Mouse (Mus musculus): ENCODE measurements around the gene Fjx1. TPM values are rescaled to one million over a fixed set of nuclear protein-coding genes. Genes with fewer than 3 reads are reported as not detected.

Gene Fjx1
- polyA plus RNA-seq (2015; fragmentation: Nextera tagmentation; extraction: Ambion mirVana) = 5.8 and 7.5 TPM in 2 replicates

DNA sequence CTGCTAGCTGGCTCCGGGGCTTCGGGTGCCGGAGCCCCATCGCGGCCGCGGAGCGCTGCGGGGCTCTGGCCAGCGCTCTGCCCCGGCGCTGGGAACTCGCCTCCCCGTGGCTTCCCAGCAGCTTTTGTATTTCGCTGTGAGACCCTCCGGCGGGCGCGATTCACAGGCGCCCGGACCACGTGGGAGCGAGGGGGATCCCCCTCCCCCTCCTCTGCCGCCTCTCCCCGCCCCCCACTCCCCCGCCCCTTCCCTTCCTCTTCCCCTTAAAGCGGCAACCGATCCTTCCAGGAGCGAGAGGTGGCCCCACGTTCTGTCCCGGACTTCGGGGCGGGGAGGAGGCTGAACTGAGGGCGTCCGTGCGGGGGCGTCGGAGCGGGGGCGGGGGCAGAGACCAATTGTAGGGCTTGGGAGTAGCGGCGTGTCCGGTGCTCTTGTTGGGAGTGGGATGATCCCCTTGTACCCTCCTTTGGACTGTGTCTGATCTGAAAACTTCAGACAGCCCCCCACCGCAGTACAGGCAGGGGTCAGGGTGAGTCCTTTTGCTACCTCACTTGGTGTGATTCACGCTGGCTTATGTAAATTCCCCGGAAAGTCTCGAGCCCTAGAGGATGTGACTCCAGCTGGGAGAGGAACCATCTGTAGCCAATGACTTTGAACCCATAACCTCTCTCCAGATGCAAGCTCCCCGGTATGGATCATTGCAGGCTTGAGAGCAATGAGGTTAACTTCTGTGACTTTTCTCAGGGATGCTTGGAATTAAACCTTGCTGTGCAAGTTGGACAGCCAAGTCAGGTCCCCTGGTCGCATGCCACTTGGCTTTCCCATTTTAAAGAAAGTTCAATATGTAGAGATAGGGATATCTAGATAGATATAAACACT is at the start of gene Fjx1:
Gene Fjx1, minus strand, starts transcription at position 829 of the 879 bp plus-strand sequence.

DNA sequence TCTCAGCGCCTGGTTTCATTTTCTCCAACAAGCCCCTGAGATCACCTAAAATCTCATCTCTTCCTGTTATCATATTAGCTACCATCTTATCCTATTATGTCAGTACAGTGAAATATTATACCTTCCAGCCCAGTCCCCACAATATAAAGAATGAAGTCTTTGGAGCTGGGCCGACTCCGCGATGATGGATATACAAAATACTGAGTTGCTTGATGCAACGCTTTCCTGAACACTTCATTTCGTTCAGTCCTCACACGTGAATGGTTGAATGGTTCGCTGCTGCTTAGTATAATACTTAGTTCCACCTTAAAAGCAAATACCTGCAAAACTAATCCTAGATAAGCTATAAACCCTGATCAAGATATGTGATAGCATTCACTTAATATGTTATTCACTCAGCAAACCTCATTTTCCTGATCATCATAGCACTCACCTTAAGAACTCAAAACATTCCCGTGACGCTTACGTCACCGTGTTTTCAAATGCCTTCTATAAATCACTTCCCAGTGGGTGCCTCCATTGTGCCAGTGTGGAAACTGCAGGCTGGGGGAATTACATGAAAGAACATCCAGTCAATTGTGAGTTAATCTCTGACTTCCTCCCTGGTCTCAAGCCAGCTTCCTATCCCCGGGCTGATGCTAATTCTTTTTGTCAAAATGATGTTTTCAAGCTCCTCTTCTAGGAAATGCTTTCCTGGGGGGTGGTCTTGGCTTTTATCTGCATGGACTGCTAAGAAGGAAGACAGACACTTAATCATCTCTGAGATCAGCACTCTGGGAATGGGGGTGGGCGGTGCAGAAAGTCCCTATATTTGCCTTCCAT is 44.7 kb downstream of the Fjx1 start, which contains the start of gene Trim44:
Gene Trim44, minus strand, starts transcription at position 466 of the 822 bp plus-strand sequence.

Other genes starting within 250 kb of the Fjx1 start
- 11.5 and 15.2 TPM in 2 replicates for gene Trim44, start 44.7 kb downstream of the Fjx1 start, polyA plus RNA-seq (2015; fragmentation: Nextera tagmentation; extraction: Ambion mirVana)
- gene Pamr1, start 97.5 kb upstream of the Fjx1 start, polyA plus RNA-seq (2015; fragmentation: Nextera tagmentation; extraction: Ambion mirVana) = 81.0 and 82.5 TPM in 2 replicates
- gene Slc1a2, start 206.2 kb upstream of the Fjx1 start, polyA plus RNA-seq (2015; fragmentation: Nextera tagmentation; extraction: Ambion mirVana) = 0.05 and 0.12 TPM in 2 replicates

All from urinary bladder, postnatal 0 days (tissue).